22 mouse cellular contexts compared by ENCODE assay signal in the genomic region with DNA sequence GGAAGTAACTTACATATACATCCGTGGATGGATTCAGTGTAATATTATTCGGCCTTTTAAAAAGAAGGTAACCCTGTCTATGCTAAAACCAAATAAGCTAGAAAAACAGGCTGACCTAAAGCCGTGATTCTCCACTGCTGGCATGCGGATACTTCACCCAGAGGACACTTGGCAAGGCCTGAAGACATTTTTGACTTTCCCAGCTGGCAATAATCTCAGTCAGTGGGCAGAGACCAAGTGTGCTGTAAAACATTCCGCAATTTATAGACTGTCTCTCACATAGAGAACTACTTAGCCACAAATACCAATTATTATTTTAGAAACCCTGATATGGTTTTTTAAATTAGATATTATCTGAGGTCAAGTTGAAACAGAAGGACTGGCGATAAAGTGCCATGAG.
DNase-seq lines count a peak whose midpoint lies in the region; TF ChIP-seq lines count a peak whose summit lies in the region.
"Had no signal": no experiment of that assay in that cellular context is flagged by ENCODE, and none has a peak within 500 bp of the region (broad histone marks: within the 10 kb centered on the region; RNA-seq: fewer than 3 reads in every experiment).

No protein-coding gene starts in this region.

- TF ChIP-seq CTCF in bone marrow macrophage, adult 2 months (IDR thresholded peaks at IDR 0.05; ENCODE audit: low read depth, low read length), result no peak

- no peak for TF ChIP-seq POLR2A in bone marrow macrophage, adult 2 months (IDR thresholded peaks at IDR 0.05; ENCODE audit: borderline replicate concordance, low read depth, low read length)

- H3K4me3 ChIP-seq in bone marrow macrophage, adult 2 months (ENCODE audit: insufficient read depth, low read length), result no peak overlapping the region
- H3K4me3 ChIP-seq in hindbrain, embryonic 10.5 days, result no peak overlapping the region
- H3K4me3 ChIP-seq: embryonic facial prominence, embryonic 15.5 days; heart, embryonic 12.5 days; limb, embryonic 10.5 days; liver, embryonic 15.5 days; midbrain, embryonic 12.5 days had no signal

- H3K9me3 ChIP-seq in hindbrain, embryonic 10.5 days, result no peaks in the 10 kb centered on the region
- H3K9me3 ChIP-seq: embryonic facial prominence, embryonic 15.5 days; G1E; heart, embryonic 12.5 days; limb, embryonic 10.5 days; liver, embryonic 15.5 days; midbrain, embryonic 12.5 days had no signal

- no peaks in the 10 kb centered on the region for H3K27me3 ChIP-seq in hindbrain, embryonic 10.5 days (ENCODE audit: insufficient read depth, poor library complexity, severe bottlenecking)
- H3K27me3 ChIP-seq: CH12.LX; embryonic facial prominence, embryonic 15.5 days; heart, embryonic 12.5 days; liver, embryonic 15.5 days; midbrain, embryonic 12.5 days had no signal

- WGBS in hindbrain, embryonic 10.5 days, result 92% methylated on average over 6 of the region's 6 CpGs

- H3K36me3 ChIP-seq in hindbrain, embryonic 10.5 days, result no peaks in the 10 kb centered on the region
- H3K36me3 ChIP-seq: embryonic facial prominence, embryonic 15.5 days; G1E; heart, embryonic 12.5 days; limb, embryonic 10.5 days; liver, embryonic 15.5 days; midbrain, embryonic 12.5 days had no signal

- peak overlapping the region; percentile 93 for H3K27ac ChIP-seq in bone marrow macrophage, adult 2 months (ENCODE audit: insufficient read depth, low read depth, low read length)
- H3K27ac ChIP-seq in hindbrain, embryonic 10.5 days, result no peak overlapping the region
- H3K27ac ChIP-seq: embryonic facial prominence, embryonic 15.5 days; hindbrain, postnatal 0 days; limb, embryonic 10.5 days; liver, embryonic 15.5 days; midbrain, embryonic 12.5 days had no signal

- DNase-seq in gastrocnemius, postnatal 10 days, result peak; percentile 1
- DNase-seq in gastrocnemius, postnatal 25 days, result no peak
- peak; percentile 23 for DNase-seq in cerebellum, adult 8-10 months
- peak; percentile 62 for DNase-seq in gonadal fat pad, adult 2 months (ENCODE audit: low read depth)
- no peak for DNase-seq in hindbrain, embryonic 10.5 days (ENCODE audit: low spot score)
- DNase-seq in spleen, adult 18-20 months, result no peak
- DNase-seq: adrenal gland, postnatal 25 days; B cell, adult 2 months; forebrain, postnatal 0 days; heart, postnatal 10 days; liver; thymus, adult 18-20 months; thymus, postnatal 36 days had no signal

- H3K4me1 ChIP-seq in bone marrow macrophage, adult 2 months (ENCODE audit: control insufficient read depth, insufficient read depth, low read length), result peaks cover 62% of the 10 kb centered on the region
- no peaks in the 10 kb centered on the region for H3K4me1 ChIP-seq in hindbrain, embryonic 10.5 days (replicated peaks)
- H3K4me1 ChIP-seq: embryonic facial prominence, embryonic 15.5 days; heart, embryonic 12.5 days; limb, embryonic 10.5 days; liver, embryonic 15.5 days; midbrain, embryonic 12.5 days had no signal

Comparison
In these comparisons a context has a peak if more than half of its experiments do, and no peak if none do; other contexts are left out.
1. DNase-seq: peak in gastrocnemius, postnatal 10 days (single experiment), cerebellum, adult 8-10 months (single experiment) and gonadal fat pad, adult 2 months (single experiment); none in gastrocnemius, postnatal 25 days (single experiment), hindbrain, embryonic 10.5 days (single experiment) and spleen, adult 18-20 months (0 of 2).